Mouse (Mus musculus) small intestine, adult 2 months (tissue): ENCODE measurements around the gene Msantd3.

Experiments used
- CTCF ChIP-seq: fragments of 200-500 bp; IDR thresholded peaks from 2 replicates; pipeline ENCODE4 v1.5.1; 2012; ENCODE audit warnings: low read depth, mild to moderate bottlenecking, control low read depth, inconsistent platforms, low read length, moderate library complexity, mixed read lengths; ENCODE audit not compliant: insufficient replicate concordance, insufficient read length; ENCODE audit errors: extremely low read depth
- POLR2A ChIP-seq: fragments of 200-500 bp; IDR thresholded peaks from 2 replicates; pipeline ENCODE4 v1.6.1; 2012; ENCODE audit warnings: low read depth, mild to moderate bottlenecking, control low read depth, inconsistent platforms, low read length, moderate library complexity

DNA sequence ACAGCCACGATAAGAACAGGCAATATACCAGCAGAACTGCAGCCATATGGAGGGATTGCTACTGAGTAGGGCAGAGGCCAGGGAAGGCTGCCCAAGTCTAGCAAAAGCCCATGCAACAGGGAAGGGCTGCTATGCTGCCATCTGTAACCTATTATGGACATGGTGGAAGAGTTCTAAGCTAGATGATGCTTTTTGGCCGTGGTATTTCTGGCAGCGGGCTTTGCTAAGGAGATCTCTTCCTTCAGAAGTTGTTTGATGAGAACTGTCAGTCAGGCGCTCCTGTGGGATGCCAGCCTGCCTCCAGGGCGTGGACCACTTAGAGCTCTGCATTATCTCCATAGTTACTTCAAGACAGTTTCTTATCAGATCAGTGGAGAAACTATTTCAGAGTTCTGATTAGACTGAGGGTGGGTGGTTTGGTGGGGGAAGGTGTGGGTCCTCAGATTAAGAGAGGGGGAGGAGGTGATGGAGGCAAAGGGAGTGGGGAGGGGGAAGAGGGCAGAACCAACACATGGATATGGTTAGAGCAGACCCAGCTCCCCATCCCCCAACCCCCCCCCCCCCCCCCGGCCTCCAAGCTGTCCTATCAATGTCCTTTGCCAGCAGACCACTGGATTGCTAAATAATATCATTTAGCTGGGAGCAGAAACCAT is 8.8 kb downstream of the Msantd3 start:
- no peak for TF ChIP-seq POLR2A
- no peak for TF ChIP-seq CTCF
